Mouse (Mus musculus): ENCODE measurements around the gene Gpnmb. TPM values are rescaled to one million over a fixed set of nuclear protein-coding genes. Genes with fewer than 3 reads are reported as not detected.

Gpnmb gene
- polyA plus RNA-seq, 1 experiment from 2014 or later: 1.9 TPM

- WGBS: 75% methylated on average over 4 of the region's 4 CpGs
- Histone ChIP-seq H3K4me2 (ENCODE audit: low read length) (no peak overlapping the region), H3K4me3 (ENCODE audit: control insufficient read depth in 1 of 2, insufficient read depth in 1 of 2, low read depth in 1 of 2, low read length in 2 of 2) (no peak overlapping the region), H3K9ac (ENCODE audit: low read length) (no peak overlapping the region), H3K27me3 (ENCODE audit: control insufficient read depth, insufficient read depth, low read length) (0 out of 2 replicates have a peak, but pooled peaks cover 5% of the 10 kb centered on the region), H3K9me3 (ENCODE audit: control insufficient read depth, low read length) (no peaks in the 10 kb centered on the region), H3K36me3 (ENCODE audit: control insufficient read depth, insufficient read depth, low read length) (no peaks in the 10 kb centered on the region), H3K27ac (replicated peaks in 1 of 2; ENCODE audit: control insufficient read depth in 1 of 2, insufficient read depth in 1 of 2, low read depth in 2 of 2, low read length in 2 of 2) (no peak overlapping the region), H3K4me1 (ENCODE audit: control insufficient read depth in 2 of 2, insufficient read depth in 2 of 2, low read length in 2 of 2) (no peaks in the 10 kb centered on the region)
- ATAC-seq (ENCODE audit: insufficient number of reproducible peaks, insufficient read depth, low FRiP score, low read depth): no peak
These were observed 5.1 kb upstream of the Gpnmb start for GRCm38 (mm10) chr6:49031230-49031629.

DNA sequence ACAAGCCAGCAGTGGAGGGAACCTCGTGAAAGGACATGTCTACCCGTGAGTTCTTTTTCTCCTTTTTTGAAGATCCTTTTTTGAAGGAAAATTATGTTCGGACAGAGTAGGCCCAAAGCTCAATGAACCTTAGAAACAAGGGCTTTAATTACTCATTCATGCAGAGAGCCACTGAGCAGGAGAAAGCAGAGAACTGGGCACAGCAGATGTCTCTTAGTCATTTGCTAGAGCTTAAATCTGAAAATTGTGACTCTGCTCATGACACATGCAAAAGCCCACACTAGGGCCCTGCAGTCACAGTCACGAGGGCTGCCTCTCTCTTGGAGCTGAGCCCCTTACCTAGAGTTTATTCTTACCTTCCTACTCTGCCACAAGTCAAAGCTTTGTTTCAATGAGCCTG lies 3.6 kb upstream of the Gpnmb start:
- no peaks in the 10 kb centered on the region for H3K36me3 ChIP-seq (ENCODE audit: control insufficient read depth, insufficient read depth, low read length)
- 75% methylated on average over 4 of the region's 4 CpGs for WGBS
- no peak overlapping the region for H3K4me3 ChIP-seq (ENCODE audit: control insufficient read depth in 1 of 2, insufficient read depth in 1 of 2, low read depth in 1 of 2, low read length in 2 of 2)
- H3K9ac ChIP-seq (ENCODE audit: low read length): no peak overlapping the region
- no peak for ATAC-seq (ENCODE audit: insufficient number of reproducible peaks, insufficient read depth, low FRiP score, low read depth)
- H3K27ac ChIP-seq (replicated peaks in 1 of 2; ENCODE audit: control insufficient read depth in 1 of 2, insufficient read depth in 1 of 2, low read depth in 2 of 2, low read length in 2 of 2): no peak overlapping the region
- H3K4me1 ChIP-seq (ENCODE audit: control insufficient read depth in 2 of 2, insufficient read depth in 2 of 2, low read length in 2 of 2): peaks cover 9 to 10% of the 10 kb centered on the region in 2 experiments
- H3K4me2 ChIP-seq (ENCODE audit: low read length): no peak overlapping the region
- 0 out of 2 replicates have a peak, but pooled peaks cover 5% of the 10 kb centered on the region for H3K27me3 ChIP-seq (ENCODE audit: control insufficient read depth, insufficient read depth, low read length)
- no peaks in the 10 kb centered on the region for H3K9me3 ChIP-seq (ENCODE audit: control insufficient read depth, low read length)

- peaks cover 9 to 10% of the 10 kb centered on the region in 2 experiments for H3K4me1 ChIP-seq (ENCODE audit: control insufficient read depth in 2 of 2, insufficient read depth in 2 of 2, low read length in 2 of 2)
- H3K9ac ChIP-seq (ENCODE audit: low read length): no peak overlapping the region
- WGBS: 50% methylated on average over 12 of the region's 12 CpGs
- no peaks in the 10 kb centered on the region for H3K36me3 ChIP-seq (ENCODE audit: control insufficient read depth, insufficient read depth, low read length)
- peak overlapping the region; percentile 59 for H3K4me2 ChIP-seq (ENCODE audit: low read length)
- 0 out of 2 replicates have a peak, but pooled peaks cover 5% of the 10 kb centered on the region for H3K27me3 ChIP-seq (ENCODE audit: control insufficient read depth, insufficient read depth, low read length)
- no peak overlapping the region for H3K4me3 ChIP-seq (ENCODE audit: control insufficient read depth in 1 of 2, insufficient read depth in 1 of 2, low read depth in 1 of 2, low read length in 2 of 2)
- no peak for ATAC-seq (ENCODE audit: insufficient number of reproducible peaks, insufficient read depth, low FRiP score, low read depth)
- no peaks in the 10 kb centered on the region for H3K9me3 ChIP-seq (ENCODE audit: control insufficient read depth, low read length)
- no peak overlapping the region for H3K27ac ChIP-seq (replicated peaks in 1 of 2; ENCODE audit: control insufficient read depth in 1 of 2, insufficient read depth in 1 of 2, low read depth in 2 of 2, low read length in 2 of 2)
These were observed 919 bp downstream of the Gpnmb start for GRCm38 (mm10) chr6:49037268-49037662.

GRCm38 (mm10) chr6:49039470-49040180 lies 3.3 kb downstream of the Gpnmb start:
- Histone ChIP-seq H3K27ac (replicated peaks in 1 of 2; ENCODE audit: control insufficient read depth in 1 of 2, insufficient read depth in 1 of 2, low read depth in 2 of 2, low read length in 2 of 2) (no peak overlapping the region), H3K4me3 (ENCODE audit: control insufficient read depth in 1 of 2, insufficient read depth in 1 of 2, low read depth in 1 of 2, low read length in 2 of 2) (peak overlapping the region; percentile 24 to 37; a peak in 3 of 4 replicates), H3K27me3 (ENCODE audit: control insufficient read depth, insufficient read depth, low read length) (0 out of 2 replicates have a peak, but pooled peaks cover 5% of the 10 kb centered on the region), H3K4me2 (ENCODE audit: low read length) (peak overlapping the region; percentile 62), H3K9me3 (ENCODE audit: control insufficient read depth, low read length) (no peaks in the 10 kb centered on the region), H3K9ac (ENCODE audit: low read length) (peak overlapping the region; percentile 72), H3K4me1 (ENCODE audit: control insufficient read depth in 2 of 2, insufficient read depth in 2 of 2, low read length in 2 of 2) (peaks cover 9 to 10% of the 10 kb centered on the region in 2 experiments), H3K36me3 (ENCODE audit: control insufficient read depth, insufficient read depth, low read length) (no peaks in the 10 kb centered on the region)
- ATAC-seq (ENCODE audit: insufficient number of reproducible peaks, insufficient read depth, low FRiP score, low read depth): no peak
- WGBS: 17% methylated on average over 18 of the region's 18 CpGs

DNA sequence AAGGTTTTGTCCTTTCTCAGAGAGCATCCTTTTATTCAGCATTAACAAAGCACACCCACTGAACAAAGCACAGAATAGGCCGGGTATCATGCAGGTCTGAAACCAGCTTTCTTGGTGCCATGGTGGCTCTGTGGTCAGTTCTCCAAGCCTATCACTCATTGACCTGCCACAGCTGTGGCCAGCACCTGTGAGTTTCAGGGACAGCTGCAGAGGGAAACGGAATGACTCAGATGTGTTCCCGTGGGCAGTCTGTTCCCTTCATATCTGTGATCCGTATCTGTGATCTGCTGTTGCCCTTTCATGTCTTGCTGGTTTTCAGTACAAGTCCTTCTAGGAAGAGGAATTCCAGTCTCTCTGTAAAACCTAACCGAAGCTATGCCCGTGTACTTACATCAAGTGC lies 10.2 kb downstream of the Gpnmb start:
- Histone ChIP-seq H3K4me2 (ENCODE audit: low read length) (no peak overlapping the region), H3K9me3 (ENCODE audit: control insufficient read depth, low read length) (no peaks in the 10 kb centered on the region), H3K4me3 (ENCODE audit: control insufficient read depth in 1 of 2, insufficient read depth in 1 of 2, low read depth in 1 of 2, low read length in 2 of 2) (no peak overlapping the region), H3K27ac (replicated peaks in 1 of 2; ENCODE audit: control insufficient read depth in 1 of 2, insufficient read depth in 1 of 2, low read depth in 2 of 2, low read length in 2 of 2) (no peak overlapping the region), H3K36me3 (ENCODE audit: control insufficient read depth, insufficient read depth, low read length) (no peaks in the 10 kb centered on the region), H3K4me1 (ENCODE audit: control insufficient read depth in 2 of 2, insufficient read depth in 2 of 2, low read length in 2 of 2) (no peaks in the 10 kb centered on the region), H3K9ac (ENCODE audit: low read length) (no peak overlapping the region), H3K27me3 (ENCODE audit: control insufficient read depth, insufficient read depth, low read length) (no peaks in the 10 kb centered on the region)
- WGBS: 70% methylated on average over 6 of the region's 6 CpGs
- no peak for ATAC-seq (ENCODE audit: insufficient number of reproducible peaks, insufficient read depth, low FRiP score, low read depth)

DNA sequence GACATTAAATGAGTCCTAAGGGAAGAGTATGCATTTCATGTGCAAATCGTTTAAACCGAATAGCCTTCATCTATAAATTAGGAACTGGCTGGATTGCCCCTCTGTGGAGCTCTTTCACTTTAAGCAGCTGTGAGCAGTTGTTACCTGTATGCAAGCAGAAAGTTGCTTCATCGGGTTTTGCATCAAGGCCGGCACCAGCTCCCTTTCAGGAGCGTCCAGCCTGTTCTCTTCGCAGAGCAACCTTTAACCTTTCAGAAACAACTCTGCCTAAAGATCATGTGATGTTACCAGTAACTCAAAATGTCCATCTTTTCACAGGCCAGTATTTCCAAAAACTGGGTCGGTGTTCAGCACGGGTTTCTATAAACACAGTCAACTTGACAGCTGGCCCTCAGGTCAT lies 10.6 kb downstream of the Gpnmb start:
- no peak overlapping the region for H3K27ac ChIP-seq (replicated peaks in 1 of 2; ENCODE audit: control insufficient read depth in 1 of 2, insufficient read depth in 1 of 2, low read depth in 2 of 2, low read length in 2 of 2)
- no peak overlapping the region for H3K9ac ChIP-seq (ENCODE audit: low read length)
- H3K4me3 ChIP-seq (ENCODE audit: control insufficient read depth in 1 of 2, insufficient read depth in 1 of 2, low read depth in 1 of 2, low read length in 2 of 2): no peak overlapping the region
- ATAC-seq (ENCODE audit: insufficient number of reproducible peaks, insufficient read depth, low FRiP score, low read depth): no peak
- no peaks in the 10 kb centered on the region for H3K36me3 ChIP-seq (ENCODE audit: control insufficient read depth, insufficient read depth, low read length)
- no peaks in the 10 kb centered on the region for H3K27me3 ChIP-seq (ENCODE audit: control insufficient read depth, insufficient read depth, low read length)
- H3K4me2 ChIP-seq (ENCODE audit: low read length): no peak overlapping the region
- WGBS: 78% methylated on average over 8 of the region's 8 CpGs
- H3K9me3 ChIP-seq (ENCODE audit: control insufficient read depth, low read length): no peaks in the 10 kb centered on the region
- no peaks in the 10 kb centered on the region for H3K4me1 ChIP-seq (ENCODE audit: control insufficient read depth in 2 of 2, insufficient read depth in 2 of 2, low read length in 2 of 2)

GRCm38 (mm10) chr6:49047848-49048247 lies 11.5 kb downstream of the Gpnmb start:
- no peaks in the 10 kb centered on the region for H3K36me3 ChIP-seq (ENCODE audit: control insufficient read depth, insufficient read depth, low read length)

DNA sequence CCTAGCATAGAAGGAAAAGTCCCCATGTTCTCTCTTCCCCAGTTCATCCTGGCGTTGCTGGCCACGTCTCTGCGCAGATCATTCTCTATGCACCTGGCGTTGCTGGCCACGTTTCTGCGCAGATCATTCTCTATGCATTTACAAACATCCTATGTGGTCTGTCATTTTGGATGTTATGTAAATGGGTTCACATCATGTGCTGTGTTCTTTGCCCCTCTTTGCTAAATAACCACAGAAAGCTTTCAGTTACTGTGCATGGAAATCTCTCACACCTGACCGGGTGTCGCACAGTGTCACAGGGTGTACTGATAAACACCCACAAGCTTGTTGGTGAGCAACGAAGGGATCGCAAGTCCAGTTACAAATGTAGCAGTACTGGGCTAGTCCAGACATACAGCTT lies 12.0 kb downstream of the Gpnmb start:
- WGBS: 88% methylated on average over 10 of the region's 10 CpGs
- Histone ChIP-seq H3K9ac (ENCODE audit: low read length) (no peak overlapping the region), H3K36me3 (ENCODE audit: control insufficient read depth, insufficient read depth, low read length) (no peaks in the 10 kb centered on the region), H3K4me2 (ENCODE audit: low read length) (no peak overlapping the region), H3K9me3 (ENCODE audit: control insufficient read depth, low read length) (no peaks in the 10 kb centered on the region), H3K4me3 (ENCODE audit: control insufficient read depth in 1 of 2, insufficient read depth in 1 of 2, low read depth in 1 of 2, low read length in 2 of 2) (no peak overlapping the region), H3K27ac (replicated peaks in 1 of 2; ENCODE audit: control insufficient read depth in 1 of 2, insufficient read depth in 1 of 2, low read depth in 2 of 2, low read length in 2 of 2) (no peak overlapping the region), H3K4me1 (ENCODE audit: control insufficient read depth in 2 of 2, insufficient read depth in 2 of 2, low read length in 2 of 2) (no peaks in the 10 kb centered on the region), H3K27me3 (ENCODE audit: control insufficient read depth, insufficient read depth, low read length) (no peaks in the 10 kb centered on the region)
- ATAC-seq (ENCODE audit: insufficient number of reproducible peaks, insufficient read depth, low FRiP score, low read depth): no peak

More at GRCm38 (mm10) chr6:49047848-49048247, 11.5 kb downstream of the Gpnmb start:
- Histone ChIP-seq H3K9me3 (ENCODE audit: control insufficient read depth, low read length) (no peaks in the 10 kb centered on the region), H3K27me3 (ENCODE audit: control insufficient read depth, insufficient read depth, low read length) (no peaks in the 10 kb centered on the region), H3K4me2 (ENCODE audit: low read length) (no peak overlapping the region), H3K27ac (replicated peaks in 1 of 2; ENCODE audit: control insufficient read depth in 1 of 2, insufficient read depth in 1 of 2, low read depth in 2 of 2, low read length in 2 of 2) (no peak overlapping the region), H3K4me3 (ENCODE audit: control insufficient read depth in 1 of 2, insufficient read depth in 1 of 2, low read depth in 1 of 2, low read length in 2 of 2) (no peak overlapping the region), H3K4me1 (ENCODE audit: control insufficient read depth in 2 of 2, insufficient read depth in 2 of 2, low read length in 2 of 2) (no peaks in the 10 kb centered on the region), H3K9ac (ENCODE audit: low read length) (no peak overlapping the region)
- WGBS: 53% methylated on average over 10 of the region's 10 CpGs
- ATAC-seq (ENCODE audit: insufficient number of reproducible peaks, insufficient read depth, low FRiP score, low read depth): no peak

Data from heart, embryonic 14.5 days (tissue).